Mouse (Mus musculus): ENCODE measurements around the gene Gm20388.

- no peak for TF ChIP-seq CTCF (IDR thresholded peaks at IDR 0.05; ENCODE audit: extremely low read depth, insufficient read depth, low read length)
- no peak for TF ChIP-seq POLR2A (IDR thresholded peaks at IDR 0.05; ENCODE audit: extremely low read depth, insufficient read depth, low read length)
These were observed 1421.8 kb downstream of the Gm20388 start for GRCm38 (mm10) chr8:121332436-121332835.

Data from cortical plate, adult 2 months (tissue).